Mouse (Mus musculus) urinary bladder, postnatal 10 days (tissue): Measurements from ENCODE around the gene Nfe2l2.
"Not testable (repeated sequence)": the region's sequence is repeated elsewhere in the genome, so short reads cannot be mapped to it uniquely, and the experiment has no call there.

Experiments used
- DNase-seq: peaks from one replicate; pipeline ENCODE4 v3.0.0; 2022; ENCODE audit warnings: low spot score

The Nfe2l2 gene

GRCm38 (mm10) chr2:75643950-75644349 lies 60.5 kb downstream of the Nfe2l2 start:
- no peak for DNase-seq

DNA sequence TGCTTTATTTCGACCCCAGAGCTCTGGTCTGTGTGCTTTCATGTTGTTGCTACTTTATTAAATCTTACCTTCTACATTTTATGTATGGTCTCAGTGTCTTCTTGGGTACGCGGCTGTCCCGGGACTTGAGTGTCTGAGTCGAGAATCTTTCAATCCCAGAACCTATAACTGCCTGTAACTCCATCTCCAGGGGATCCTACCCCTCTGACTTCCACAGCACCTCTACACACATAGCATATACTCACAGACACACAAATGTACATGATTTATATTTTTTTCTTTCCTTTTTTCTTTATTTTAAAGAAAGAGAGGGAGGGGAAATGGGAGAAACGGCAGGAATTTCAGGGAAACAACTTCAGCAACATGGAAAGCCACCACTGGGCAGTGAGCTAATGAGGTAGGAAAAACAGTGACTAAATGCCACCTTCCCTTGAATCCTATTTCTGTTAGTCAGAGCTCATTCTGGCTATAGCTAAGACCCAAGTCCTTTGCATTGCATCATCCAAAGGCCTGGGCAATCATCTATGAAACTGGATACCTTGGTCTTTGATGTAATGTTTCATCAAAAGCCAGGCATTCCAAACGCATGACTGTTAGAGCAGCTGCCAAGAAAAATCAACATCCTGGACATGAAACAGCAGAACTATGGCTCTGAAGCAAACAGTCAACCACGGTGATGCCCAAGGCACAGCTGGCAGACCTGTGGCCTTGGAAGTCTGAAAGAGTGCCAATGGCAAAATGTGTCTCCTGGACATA lies 61.5 kb downstream of the Nfe2l2 start:
- no peak for DNase-seq

- not testable (repeated sequence) for DNase-seq
Measured at GRCm38 (mm10) chr2:75642312-75642711, 62.1 kb downstream of the Nfe2l2 start.

GRCm38 (mm10) chr2:75639535-75639934 lies 64.9 kb downstream of the Nfe2l2 start:
- DNase-seq: not testable (repeated sequence)

DNA sequence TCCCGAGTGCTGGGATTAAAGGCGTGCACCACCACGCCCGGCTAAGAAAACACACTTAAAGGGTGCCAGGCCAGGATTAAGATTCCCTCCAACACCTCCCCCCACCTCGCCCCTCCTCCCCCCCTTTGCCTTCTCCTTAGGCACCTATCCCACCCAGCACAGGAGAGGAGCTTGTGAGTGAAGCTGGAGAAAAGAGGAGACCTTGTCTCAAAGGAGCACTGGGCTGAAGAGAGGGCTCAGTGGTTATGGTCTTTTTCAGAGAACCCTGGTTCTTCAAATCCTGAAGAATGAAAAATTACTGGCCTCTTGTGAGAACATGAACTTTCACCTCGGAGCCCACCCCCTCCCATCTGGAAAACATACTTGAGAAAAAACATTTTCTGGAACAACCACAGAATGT lies 66.6 kb downstream of the Nfe2l2 start:
- DNase-seq: not testable (repeated sequence)

- no peak for DNase-seq
Measured at GRCm38 (mm10) chr2:75637361-75637760, 67.1 kb downstream of the Nfe2l2 start.

DNA sequence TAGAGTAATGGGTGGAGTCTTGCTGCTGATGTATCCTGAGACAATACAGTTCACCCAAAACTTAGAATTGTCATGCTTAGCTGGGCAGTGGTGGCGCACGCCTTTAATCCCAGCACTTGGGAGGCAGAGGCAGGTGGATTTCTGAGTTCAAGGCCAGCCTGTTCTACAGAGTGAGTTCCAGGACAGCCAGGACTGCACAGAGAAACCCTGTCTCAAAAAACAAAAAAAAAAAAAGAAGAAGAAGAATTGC lies 67.5 kb downstream of the Nfe2l2 start:
- DNase-seq: not testable (repeated sequence)

- DNase-seq: no peak
Measured at GRCm38 (mm10) chr2:75636261-75637054, 68.0 kb downstream of the Nfe2l2 start.

GRCm38 (mm10) chr2:75634431-75634830 lies 70.0 kb downstream of the Nfe2l2 start:
- DNase-seq: not testable (repeated sequence)

GRCm38 (mm10) chr2:75633784-75634183 lies 70.7 kb downstream of the Nfe2l2 start:
- DNase-seq: no peak

GRCm38 (mm10) chr2:75633381-75633780 lies 71.1 kb downstream of the Nfe2l2 start:
- no peak for DNase-seq

- no peak for DNase-seq
Measured at GRCm38 (mm10) chr2:75632721-75633181, 71.7 kb downstream of the Nfe2l2 start.

DNA sequence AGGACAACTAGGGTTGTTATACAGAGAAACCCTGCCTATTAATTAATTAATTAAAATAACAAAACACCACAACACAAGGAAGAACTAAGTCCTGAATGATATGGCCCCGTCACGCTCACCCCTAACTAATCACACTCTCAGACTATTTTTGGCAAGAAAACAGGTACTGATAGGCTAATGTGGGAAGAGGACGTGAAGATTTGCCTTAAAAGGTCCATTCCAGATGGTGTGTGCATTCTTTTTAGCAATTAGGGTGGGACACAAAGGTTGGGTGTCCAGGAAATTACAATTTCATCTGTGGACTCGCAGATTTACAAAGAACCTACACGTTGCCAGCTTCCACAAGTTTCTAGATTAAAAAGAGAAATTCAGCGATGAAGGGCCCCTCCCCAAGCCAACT lies 72.4 kb downstream of the Nfe2l2 start:
- no peak for DNase-seq

DNA sequence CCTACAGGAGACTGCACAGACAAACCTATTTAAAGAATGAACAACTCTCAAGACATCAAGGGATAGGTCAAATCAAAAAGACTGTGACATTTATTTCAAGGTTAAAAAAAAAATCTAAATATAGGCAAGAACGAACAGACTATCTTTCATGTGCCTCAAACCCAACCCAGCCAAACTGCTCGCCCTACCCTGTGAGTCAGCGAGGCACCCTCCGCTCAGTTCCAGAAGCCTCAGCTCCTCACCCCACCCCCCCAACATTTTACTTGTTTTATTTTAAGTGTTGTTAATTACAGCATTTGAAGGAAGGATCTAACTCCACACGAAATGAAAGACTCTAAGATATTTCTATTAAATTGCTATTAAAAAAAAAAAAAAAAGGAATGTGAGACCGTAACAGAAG lies 73.0 kb downstream of the Nfe2l2 start:
- DNase-seq: no peak

GRCm38 (mm10) chr2:75628487-75628886 lies 76.0 kb downstream of the Nfe2l2 start:
- DNase-seq: no peak

- no peak for DNase-seq
Measured at GRCm38 (mm10) chr2:75626597-75627440, 77.6 kb downstream of the Nfe2l2 start.
